Mouse (Mus musculus) bone marrow, adult 2 months (tissue): ENCODE results near the gene Plpp1.

Experiments
- CTCF ChIP-seq: fragments of 200-500 bp; IDR thresholded peaks from 2 replicates; pipeline ENCODE4 v1.5.1; 2011; ENCODE audit warnings: low read length, control low read depth; ENCODE audit not compliant: control insufficient read depth, insufficient read depth
- POLR2A ChIP-seq: fragments of 200-500 bp; IDR thresholded peaks from 2 replicates; pipeline ENCODE4 v1.6.1; 2011; ENCODE audit warnings: low read depth, mild to moderate bottlenecking, control low read depth, low read length, borderline replicate concordance; ENCODE audit not compliant: control insufficient read depth

DNA sequence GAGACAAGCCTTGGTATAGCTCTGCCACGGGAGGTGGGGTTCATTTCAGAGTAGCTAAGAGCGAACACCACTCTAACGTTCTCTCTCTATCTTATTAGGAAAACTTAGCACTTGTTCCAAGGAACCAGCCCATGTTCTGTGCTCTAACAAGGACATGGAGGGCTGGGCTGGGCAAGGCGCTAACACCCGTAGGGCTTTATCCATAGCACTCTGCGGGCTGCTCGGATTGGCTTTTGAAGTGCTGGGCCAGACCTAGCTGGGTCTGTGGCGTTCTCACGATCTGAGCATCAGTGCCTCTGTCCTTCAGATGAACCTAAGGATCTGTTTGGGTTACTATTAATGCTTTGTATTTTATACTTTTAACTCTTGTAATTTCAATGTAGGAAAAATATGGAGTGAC is 60.3 kb downstream of the Plpp1 start:
- no peak for TF ChIP-seq POLR2A
- TF ChIP-seq CTCF: no peak
